Mouse (Mus musculus) embryonic facial prominence, embryonic 12.5 days (tissue): Measurements from ENCODE around the gene Arpin. TPM values are rescaled to one million over a fixed set of nuclear protein-coding genes. Genes with fewer than 3 reads are reported as not detected.

Source experiments
- ATAC-seq: fragments of 200-750 bp; cut with Nextera tagmentation; 2 replicates; pipeline ENCODE4 v1.8.0; 2017; ENCODE audit not compliant: insufficient number of reproducible peaks, insufficient read depth, low FRiP score, low TSS enrichment
- H3K27ac ChIP-seq: fragments of 300-500 bp; sonication (generic); 2 replicates; pipeline ENCODE4 v1.5.1; 2016; ENCODE audit warnings: mild to moderate bottlenecking
- H3K27me3 ChIP-seq: fragments of 300-500 bp; sonication (generic); 2 replicates; pipeline ENCODE4 v1.6.1; 2016; ENCODE audit warnings: mild to moderate bottlenecking, moderate library complexity
- H3K36me3 ChIP-seq: fragments of 300-500 bp; sonication (generic); 2 replicates; pipeline ENCODE4 v1.6.1; 2016; ENCODE audit warnings: mild to moderate bottlenecking
- H3K4me1 ChIP-seq: fragments of 300-500 bp; sonication (generic); 2 replicates; pipeline ENCODE4 v1.6.1; 2016
- H3K4me2 ChIP-seq: fragments of 300-500 bp; sonication (generic); replicated peaks from 2 replicates; pipeline ENCODE4 v1.6.1; 2016; ENCODE audit warnings: mild to moderate bottlenecking, moderate library complexity
- H3K4me3 ChIP-seq: fragments of 300-500 bp; sonication (generic); 2 replicates; pipeline ENCODE4 v1.5.1; 2016; ENCODE audit warnings: mild to moderate bottlenecking
- H3K9ac ChIP-seq: fragments of 300-500 bp; sonication (generic); 2 replicates; pipeline ENCODE4 v1.6.1; 2016; ENCODE audit warnings: mild to moderate bottlenecking, moderate library complexity
- H3K9me3 ChIP-seq: fragments of 300-500 bp; sonication (generic); 2 replicates; pipeline ENCODE4 v1.6.1; 2016; ENCODE audit warnings: mild to moderate bottlenecking, moderate library complexity
- WGBS: fragments of 180-500 bp; shearing (Covaris S2); methylation state at CpG from one replicate; pipeline ENCODE4 v1.1.7; 2016; 5-methylcytosine and 5-hydroxymethylcytosine counted together
- polyA plus RNA-seq: library from polyadenylated mRNA; unstranded; fragments of >200 nt; fragmentation: Nextera tagmentation; extraction: Ambion mirVana; gene quantifications from 2 replicates; pipeline ENCODE4 v1.2.1, GENCODE M21; 2016

Gene Arpin
- polyA plus RNA-seq, 1 experiment from 2014 or later: 20.5 TPM

DNA sequence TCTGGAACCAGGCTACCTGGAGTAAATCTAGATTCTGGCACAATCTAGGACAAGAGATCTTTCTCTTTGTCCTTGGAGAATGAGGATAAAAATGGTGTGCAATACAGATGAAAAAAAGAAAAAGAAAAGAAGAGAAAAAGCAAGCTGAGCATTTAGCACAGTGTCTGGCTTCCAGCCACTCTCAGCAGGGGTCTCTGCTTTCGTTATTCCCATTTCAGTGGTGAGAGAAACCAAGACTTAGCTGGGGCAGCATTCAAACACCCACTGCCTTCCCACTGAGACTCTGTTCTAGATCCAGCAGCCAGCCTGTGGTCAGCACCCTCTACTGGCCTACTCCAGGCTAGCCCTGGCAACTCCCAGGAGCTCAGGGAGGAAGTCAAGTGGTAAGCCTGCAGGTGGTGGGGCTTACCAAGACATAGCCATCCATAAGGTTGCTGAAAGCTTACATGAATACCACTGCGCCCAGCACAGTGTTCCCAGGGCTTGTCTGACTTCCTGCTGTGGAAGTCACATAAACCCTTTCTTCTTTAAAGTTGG is 6.6 kb downstream of the Arpin start:
- no peaks in the 10 kb centered on the region for H3K27me3 ChIP-seq
- no peak overlapping the region for H3K4me2 ChIP-seq
- no peak overlapping the region for H3K27ac ChIP-seq
- H3K4me3 ChIP-seq: no peak overlapping the region
- no peaks in the 10 kb centered on the region for H3K9me3 ChIP-seq
- peaks cover 26% of the 10 kb centered on the region for H3K36me3 ChIP-seq
- 79% methylated on average over 2 of the region's 2 CpGs for WGBS
- no peaks in the 10 kb centered on the region for H3K4me1 ChIP-seq
- no peak overlapping the region for H3K9ac ChIP-seq
- ATAC-seq: no peak

DNA sequence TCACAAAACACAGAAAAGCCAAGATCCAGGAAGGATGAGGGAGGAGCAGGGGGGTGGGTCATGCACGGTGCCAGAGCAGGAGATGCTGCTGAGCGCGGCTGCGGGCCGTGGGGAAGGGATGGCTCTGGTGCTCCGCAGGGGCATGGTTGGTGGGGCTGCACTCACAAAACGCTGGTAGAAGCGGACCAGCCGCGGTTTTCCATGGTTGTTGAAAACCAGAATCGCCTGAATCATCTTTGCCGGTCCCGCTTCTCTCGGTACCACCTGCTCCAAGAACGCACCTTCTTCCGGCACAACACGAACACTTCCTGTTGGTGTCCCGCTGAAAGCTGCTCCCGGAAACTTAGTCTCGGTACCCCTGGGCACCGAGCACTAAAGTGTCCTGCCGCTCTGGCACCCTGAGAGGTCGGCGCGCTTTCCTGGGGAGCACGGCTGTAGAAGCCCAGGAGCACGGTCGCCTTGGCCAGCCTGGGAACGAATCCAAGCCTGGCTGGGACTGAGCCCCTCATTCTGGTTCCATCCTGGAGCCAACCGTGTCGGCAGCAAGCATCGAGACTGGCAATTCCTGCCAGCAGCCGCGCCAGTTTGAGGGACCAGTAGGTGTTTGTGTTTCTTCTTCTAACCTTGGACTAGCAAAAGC is 14.7 kb downstream of the Arpin start, which contains the start of gene Ap3s2:
TSS of gene Ap3s2 (minus strand) at position 306 of the 640 bp plus-strand sequence.
- no peak within 1 kb of the TSS for H3K27ac ChIP-seq
- under 1% methylated on average over 34 of the region's 34 CpGs for WGBS
- peak; percentile 88; the same call in 1 of the 2 replicates for ATAC-seq

DNA sequence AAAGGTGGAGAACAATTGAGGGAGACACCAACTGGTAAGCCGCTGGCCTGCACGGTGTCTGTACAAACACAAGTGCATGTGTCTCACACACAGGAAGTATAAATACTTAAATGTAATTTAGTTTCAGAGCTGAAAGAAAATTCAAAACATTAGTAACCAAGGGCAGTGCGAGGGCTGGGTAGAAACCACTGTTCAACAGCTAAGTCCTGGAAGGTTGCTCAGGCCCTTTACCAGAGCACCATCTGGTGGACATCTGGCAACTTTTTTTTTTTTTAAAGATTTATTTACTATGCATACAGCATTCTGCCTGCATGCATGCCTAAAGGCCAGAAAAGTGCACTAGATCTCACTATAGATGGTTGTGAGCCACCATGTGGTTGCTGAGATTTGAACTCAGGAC is 20.6 kb downstream of the Arpin start:
- Histone ChIP-seq H3K9ac (no peak overlapping the region), H3K4me2 (no peak overlapping the region), H3K36me3 (peaks cover 17% of the 10 kb centered on the region), H3K4me1 (peaks cover under 1% of the 10 kb centered on the region; the same call in 1 of the 2 replicates), H3K27ac (no peak overlapping the region), H3K4me3 (no peak overlapping the region), H3K27me3 (no peaks in the 10 kb centered on the region), H3K9me3 (no peaks in the 10 kb centered on the region)
- WGBS: 65% methylated on average over 3 of the region's 3 CpGs
- ATAC-seq: no peak

More for the DNA sequence above, 14.7 kb downstream of the Arpin start, which contains the start of gene Ap3s2:
- 0 out of 2 replicates have a peak, but pooled peaks cover 4% of the 10 kb centered on the region for H3K36me3 ChIP-seq
- H3K4me3 ChIP-seq: peak within 1 kb of the TSS; percentile 74
- H3K9ac ChIP-seq: peak within 1 kb of the TSS; percentile 69
- H3K27me3 ChIP-seq: no peaks in the 10 kb centered on the region
- H3K4me2 ChIP-seq: peak within 1 kb of the TSS; percentile 68
- no peaks in the 10 kb centered on the region for H3K9me3 ChIP-seq
- H3K4me1 ChIP-seq: peaks cover 12% of the 10 kb centered on the region

DNA sequence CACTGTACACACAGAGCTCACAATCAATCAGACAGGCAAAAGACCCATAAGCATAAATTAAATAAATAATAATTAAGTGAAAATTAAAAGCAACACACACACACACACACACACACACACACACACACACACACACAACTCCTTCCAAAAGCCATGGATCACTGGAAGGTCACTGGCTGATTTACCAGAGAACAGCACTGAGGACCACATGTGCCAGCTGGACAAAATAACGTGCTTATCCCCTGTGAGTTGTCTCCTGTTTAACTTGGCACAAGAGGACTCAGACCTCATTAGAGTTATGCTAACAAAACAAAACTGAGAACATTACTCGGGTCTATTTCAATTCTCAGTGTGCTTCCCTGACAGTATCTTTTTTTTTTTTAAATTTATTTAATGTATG is 27.8 kb downstream of the Arpin start:
- Histone ChIP-seq H3K4me2 (no peak overlapping the region), H3K27ac (no peak overlapping the region), H3K9me3 (no peaks in the 10 kb centered on the region), H3K27me3 (no peaks in the 10 kb centered on the region), H3K4me1 (no peaks in the 10 kb centered on the region), H3K36me3 (peaks cover 45% of the 10 kb centered on the region), H3K4me3 (no peak overlapping the region), H3K9ac (no peak overlapping the region)
- 67% methylated on average over 2 of the region's 2 CpGs for WGBS
- ATAC-seq: no peak

DNA sequence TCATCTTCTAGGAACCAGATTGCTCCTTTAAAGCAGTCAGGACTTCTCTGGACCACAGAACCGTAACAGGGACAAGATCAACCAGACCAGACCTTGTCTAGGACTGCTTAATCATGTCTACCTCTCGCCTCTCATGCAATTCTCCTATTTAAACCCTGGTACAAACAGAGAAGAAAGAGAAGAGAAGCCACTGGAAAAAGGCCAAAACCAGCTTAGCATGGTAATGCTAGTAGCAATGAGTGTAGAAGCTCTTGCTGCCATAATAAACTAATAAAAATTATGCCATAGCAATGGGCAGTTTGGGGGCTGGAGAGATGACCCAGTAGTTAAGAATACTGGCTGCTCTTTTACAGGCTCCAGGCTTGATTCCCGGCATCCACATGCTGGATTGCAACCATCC is 28.2 kb downstream of the Arpin start:
- H3K27ac ChIP-seq: no peak overlapping the region
- H3K4me1 ChIP-seq: no peaks in the 10 kb centered on the region
- no peak overlapping the region for H3K4me3 ChIP-seq
- H3K36me3 ChIP-seq: peaks cover 48% of the 10 kb centered on the region
- ATAC-seq: no peak
- no peak overlapping the region for H3K9ac ChIP-seq
- no peak overlapping the region for H3K4me2 ChIP-seq
- H3K27me3 ChIP-seq: no peaks in the 10 kb centered on the region
- WGBS: 96% methylated on average over 3 of the region's 3 CpGs
- H3K9me3 ChIP-seq: no peaks in the 10 kb centered on the region

DNA sequence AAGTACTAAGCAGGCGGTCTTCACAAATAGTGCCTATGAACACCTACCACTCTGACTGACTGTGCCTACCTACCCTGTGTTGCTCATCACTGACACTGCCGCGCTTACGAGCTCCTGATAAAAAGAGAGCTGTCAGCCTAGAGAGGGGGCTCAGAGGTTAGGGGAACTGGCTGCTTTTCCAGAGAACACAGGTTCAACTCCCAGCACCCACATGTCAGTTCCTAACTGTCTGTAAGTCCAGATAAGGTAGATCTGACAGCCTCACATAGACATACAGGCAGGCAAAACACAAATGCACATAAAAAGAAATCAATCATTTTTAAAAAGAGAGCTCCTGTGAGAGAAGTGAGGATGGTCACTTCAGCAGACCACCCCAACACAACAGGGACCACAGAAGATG is 30.0 kb downstream of the Arpin start:
- 85% methylated on average over 4 of the region's 4 CpGs for WGBS
- Histone ChIP-seq H3K9ac (no peak overlapping the region), H3K27ac (no peak overlapping the region), H3K36me3 (peaks cover 60% of the 10 kb centered on the region), H3K4me3 (no peak overlapping the region), H3K27me3 (no peaks in the 10 kb centered on the region), H3K9me3 (no peaks in the 10 kb centered on the region), H3K4me1 (no peaks in the 10 kb centered on the region), H3K4me2 (no peak overlapping the region)
- no peak for ATAC-seq

DNA sequence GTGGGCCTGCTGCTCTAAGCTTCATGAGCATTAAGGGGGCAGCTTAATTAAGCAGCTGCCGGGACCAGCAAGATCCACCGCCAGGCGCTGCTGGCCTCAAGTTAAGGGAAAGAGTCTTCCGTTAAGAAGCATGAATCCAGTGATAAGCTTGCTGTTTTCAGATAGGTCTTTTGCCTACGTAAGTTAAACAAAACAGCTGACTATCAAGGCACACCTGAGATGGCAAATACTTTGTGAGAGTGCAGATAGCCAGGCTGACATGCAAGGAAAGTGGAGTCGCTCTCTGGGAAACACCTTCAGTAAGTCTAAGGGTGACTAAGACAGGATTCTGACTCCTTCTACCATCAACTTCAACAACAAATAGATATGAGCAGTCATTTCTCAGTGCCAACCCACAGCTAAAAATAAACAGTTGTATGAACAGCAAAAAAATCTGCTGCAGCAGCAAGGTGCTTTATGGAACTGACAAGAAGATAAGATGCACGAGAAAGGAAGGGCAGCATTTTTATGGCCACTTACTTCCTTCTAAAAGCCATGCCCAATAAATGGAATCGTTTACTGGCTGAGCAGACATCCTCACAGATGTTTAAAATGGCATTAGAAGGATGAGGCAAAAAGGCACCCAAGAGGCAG is 31.9 kb downstream of the Arpin start:
- no peak overlapping the region for H3K27ac ChIP-seq
- no peaks in the 10 kb centered on the region for H3K4me1 ChIP-seq
- 94% methylated on average over 8 of the region's 8 CpGs for WGBS
- H3K9me3 ChIP-seq: no peaks in the 10 kb centered on the region
- no peak overlapping the region for H3K4me2 ChIP-seq
- ATAC-seq: no peak
- peaks cover 60% of the 10 kb centered on the region for H3K36me3 ChIP-seq
- no peak overlapping the region for H3K9ac ChIP-seq
- no peaks in the 10 kb centered on the region for H3K27me3 ChIP-seq
- H3K4me3 ChIP-seq: no peak overlapping the region

DNA sequence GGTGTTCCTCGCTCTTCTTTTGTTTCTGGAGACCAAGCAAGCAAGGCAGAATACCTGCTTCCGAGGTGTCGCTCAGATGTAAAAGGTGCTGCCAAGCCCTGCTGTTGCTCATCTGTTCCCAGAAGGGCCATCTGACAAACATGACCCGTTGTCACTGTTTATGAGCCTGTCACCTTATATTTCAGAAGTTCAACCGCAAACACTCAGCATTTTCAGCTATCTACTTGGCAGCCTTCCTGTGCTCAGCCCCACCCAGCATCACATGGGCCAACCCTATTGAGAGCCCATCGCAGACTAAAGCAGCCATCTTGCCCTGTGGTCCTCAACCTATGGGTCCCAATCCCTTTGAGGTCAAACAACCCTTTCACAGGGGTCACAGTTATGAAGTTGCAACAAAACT is 34.4 kb downstream of the Arpin start:
- 95% methylated on average over 6 of the region's 6 CpGs for WGBS
- peaks cover 66% of the 10 kb centered on the region for H3K36me3 ChIP-seq
- no peak overlapping the region for H3K4me2 ChIP-seq
- ATAC-seq: no peak
- no peak overlapping the region for H3K4me3 ChIP-seq
- H3K9ac ChIP-seq: no peak overlapping the region
- no peak overlapping the region for H3K27ac ChIP-seq
- no peaks in the 10 kb centered on the region for H3K4me1 ChIP-seq
- no peaks in the 10 kb centered on the region for H3K9me3 ChIP-seq
- H3K27me3 ChIP-seq: no peaks in the 10 kb centered on the region

DNA sequence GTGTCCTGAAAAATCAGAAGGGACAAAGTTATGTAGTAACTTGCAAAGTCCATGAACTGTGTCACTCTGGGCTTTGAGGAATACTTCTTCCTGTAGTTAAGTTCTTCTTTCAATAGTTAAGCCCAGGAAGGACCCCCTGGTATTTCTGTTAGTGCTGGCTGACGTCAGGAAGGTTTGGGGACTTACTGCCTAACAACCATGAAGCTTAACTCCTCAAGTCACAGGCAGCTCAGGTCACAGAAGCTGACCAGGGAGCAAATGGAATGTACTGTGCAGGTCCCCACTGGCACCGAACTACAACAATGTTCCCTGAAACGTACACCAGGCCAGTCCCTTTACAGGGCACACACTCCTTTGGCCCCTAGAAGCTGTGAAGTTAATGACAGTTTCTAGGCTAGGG is 39.9 kb downstream of the Arpin start:
- Histone ChIP-seq H3K4me3 (no peak overlapping the region), H3K27me3 (no peaks in the 10 kb centered on the region), H3K4me2 (no peak overlapping the region), H3K9ac (no peak overlapping the region), H3K4me1 (no peaks in the 10 kb centered on the region), H3K36me3 (peaks cover 44% of the 10 kb centered on the region), H3K27ac (no peak overlapping the region), H3K9me3 (no peaks in the 10 kb centered on the region)
- WGBS: 85% methylated on average over 3 of the region's 3 CpGs
- ATAC-seq: no peak

DNA sequence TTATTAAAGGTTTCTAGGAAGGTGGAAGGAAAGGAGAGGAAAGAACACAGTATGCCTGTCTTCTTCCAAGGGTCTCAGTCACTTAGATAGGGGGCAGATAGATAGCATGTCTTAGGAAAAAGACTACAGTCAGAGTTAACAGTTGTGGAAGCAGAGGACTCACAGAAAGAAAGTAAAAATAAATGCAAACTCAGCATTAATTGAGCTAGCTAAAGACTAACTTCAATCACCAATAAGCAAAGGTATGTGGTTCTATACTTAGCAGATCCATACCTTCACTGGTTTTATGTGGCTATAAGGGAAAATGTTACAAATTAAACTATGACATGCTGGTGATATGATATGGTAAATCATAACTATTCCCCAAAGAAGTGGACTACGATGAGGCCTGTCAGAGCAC is 40.4 kb downstream of the Arpin start:
- no peaks in the 10 kb centered on the region for H3K4me1 ChIP-seq
- H3K36me3 ChIP-seq: peaks cover 43% of the 10 kb centered on the region
- 94% methylated on average over 1 of the region's 1 CpGs for WGBS
- H3K27ac ChIP-seq: no peak overlapping the region
- H3K4me3 ChIP-seq: no peak overlapping the region
- no peaks in the 10 kb centered on the region for H3K27me3 ChIP-seq
- no peak overlapping the region for H3K4me2 ChIP-seq
- no peaks in the 10 kb centered on the region for H3K9me3 ChIP-seq
- no peak for ATAC-seq
- no peak overlapping the region for H3K9ac ChIP-seq

DNA sequence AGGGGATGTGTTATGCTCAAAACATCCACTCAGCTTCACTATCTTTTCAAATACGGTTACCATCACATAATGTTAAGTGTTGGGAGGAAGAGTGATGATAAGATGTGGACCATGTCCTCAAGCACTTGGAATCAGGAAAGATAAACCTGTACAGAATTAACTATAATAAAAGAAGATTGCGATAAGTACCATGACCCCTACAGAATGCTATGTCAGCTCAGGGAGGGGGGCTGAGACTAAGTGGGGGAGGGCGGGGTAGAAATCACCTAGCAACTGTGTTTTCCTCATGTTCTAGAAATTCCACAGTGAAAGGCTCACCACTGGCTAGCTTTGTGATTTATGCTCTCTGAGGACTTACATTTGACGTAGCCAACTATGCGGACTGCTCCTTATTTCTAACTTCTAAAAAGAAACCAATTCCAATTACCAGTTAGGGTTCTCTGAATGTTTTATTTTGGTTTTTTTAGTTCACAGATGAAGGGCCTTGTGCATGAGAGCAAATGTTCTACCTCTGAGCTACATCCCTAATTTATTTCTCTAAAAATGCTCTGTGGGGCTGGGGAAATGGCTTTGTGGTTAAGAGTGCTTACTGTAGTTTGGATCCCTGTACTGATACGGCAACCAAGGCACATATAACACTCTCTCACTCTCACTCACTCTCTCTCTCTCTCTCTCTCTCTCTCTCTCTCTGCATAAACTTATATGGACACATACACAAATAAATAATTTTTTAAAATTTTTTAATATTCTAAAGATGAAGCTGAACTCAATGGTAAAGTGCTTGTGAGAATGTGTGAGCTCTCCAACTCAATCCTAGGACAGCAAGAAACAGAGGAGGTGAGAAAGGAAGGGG is 42.4 kb downstream of the Arpin start:
- Histone ChIP-seq H3K9ac (no peak overlapping the region), H3K4me3 (no peak overlapping the region), H3K27ac (no peak overlapping the region), H3K36me3 (peaks cover 35% of the 10 kb centered on the region), H3K4me1 (no peaks in the 10 kb centered on the region), H3K9me3 (no peaks in the 10 kb centered on the region), H3K4me2 (no peak overlapping the region), H3K27me3 (no peaks in the 10 kb centered on the region)
- no peak for ATAC-seq
- WGBS: 89% methylated on average over 6 of the region's 6 CpGs
